Mouse (Mus musculus) C2C12 (cell line): ENCODE data around the gene Lmbrd1.

Experiments
- CTCF ChIP-seq: IDR thresholded peaks from one replicate; pipeline ENCODE4 v1.5.1; 2011; ENCODE audit not compliant: control insufficient read depth, insufficient read depth, insufficient read length
- MYOD1 ChIP-seq: IDR thresholded peaks from one replicate; pipeline ENCODE4 v1.6.1; 2011; ENCODE audit warnings: low read depth; ENCODE audit not compliant: control insufficient read depth, insufficient read length
- MYOG ChIP-seq: IDR thresholded peaks from one replicate; pipeline ENCODE4 v1.6.1; 2011; ENCODE audit not compliant: control insufficient read depth, insufficient read length; ENCODE audit errors: extremely low read depth
- USF1 ChIP-seq: IDR thresholded peaks from one replicate; pipeline ENCODE4 v1.6.1; 2011; ENCODE audit warnings: low read depth, mild to moderate bottlenecking, control low read depth, moderate library complexity

GRCm38 (mm10) chr1:24732286-24732685 is 53.9 kb downstream of the Lmbrd1 start:
- no peak for TF ChIP-seq CTCF
- no peak for TF ChIP-seq MYOG
- TF ChIP-seq USF1 = no peak
- TF ChIP-seq MYOD1 = no peak
